9 mouse cellular contexts compared by ENCODE assay signal in the genomic region with DNA sequence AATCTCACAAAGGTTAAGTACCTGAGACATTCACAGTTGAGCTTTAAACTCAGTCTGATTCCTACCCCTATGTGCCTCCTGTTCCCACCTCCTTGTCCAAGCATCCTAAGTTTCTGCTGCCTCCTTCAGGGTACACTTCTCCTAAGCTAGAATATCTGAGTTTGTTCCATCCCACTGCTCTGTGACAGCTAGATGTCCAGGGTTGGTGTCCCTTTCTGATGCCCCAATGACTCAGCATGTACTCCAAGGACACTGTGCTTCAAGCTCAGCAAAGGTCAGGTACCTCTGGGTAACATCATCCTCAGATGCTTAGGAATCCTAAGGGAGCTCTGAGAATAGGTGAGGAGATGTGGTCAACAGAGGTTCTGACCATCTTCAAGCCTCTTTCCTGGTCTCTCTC. TPM values are rescaled to one million over a fixed set of nuclear protein-coding genes. Genes with fewer than 3 reads are reported as not detected.
DNase-seq lines count a peak whose midpoint lies in the region; ATAC-seq and TF ChIP-seq lines count a peak whose summit lies in the region.
"Had no signal": no experiment of that assay in that cellular context is flagged by ENCODE, and none has a peak within 500 bp of the region (broad histone marks: within the 10 kb centered on the region; RNA-seq: fewer than 3 reads in every experiment).

No protein-coding gene starts in this region.

- H3K27me3 ChIP-seq in forebrain, embryonic 10.5 days (ENCODE audit: poor library complexity, severe bottlenecking): no peaks in the 10 kb centered on the region
- H3K27me3 ChIP-seq in forebrain, embryonic 15.5 days: no peaks in the 10 kb centered on the region
- H3K27me3 ChIP-seq in kidney, embryonic 16.5 days (ENCODE audit: insufficient read depth, low read length): no peaks in the 10 kb centered on the region
- H3K27me3 ChIP-seq in liver, embryonic 15.5 days: no peaks in the 10 kb centered on the region
- H3K27me3 ChIP-seq: midbrain, embryonic 15.5 days had no signal

- no peak for DNase-seq in forebrain, embryonic 10.5 days (ENCODE audit: extremely low spot score, low spot score)
- DNase-seq in kidney, postnatal 14 days: no peak
- no peak for DNase-seq in adrenal gland, adult 18-20 months (ENCODE audit: low spot score in 2 of 2)
- DNase-seq in ovary, adult 18-20 months (ENCODE audit: low spot score): no peak

- peaks cover 9% of the 10 kb centered on the region; the same call in 1 of the 2 replicates for H3K4me1 ChIP-seq in forebrain, embryonic 10.5 days
- no peaks in the 10 kb centered on the region for H3K4me1 ChIP-seq in forebrain, embryonic 15.5 days
- H3K4me1 ChIP-seq in kidney, embryonic 16.5 days (ENCODE audit: insufficient read depth, low read length): peaks cover 54% of the 10 kb centered on the region
- peaks cover 30% of the 10 kb centered on the region for H3K4me1 ChIP-seq in embryonic fibroblast, embryonic 13.5 days (ENCODE audit: control insufficient read depth, insufficient read depth, low read length)
- H3K4me1 ChIP-seq in liver, embryonic 15.5 days (replicated peaks): peaks cover 9% of the 10 kb centered on the region; the same call in 1 of the 2 replicates
- H3K4me1 ChIP-seq: midbrain, embryonic 15.5 days had no signal

- H3K4me2 ChIP-seq in forebrain, embryonic 15.5 days (replicated peaks): no peak overlapping the region
- no peak overlapping the region for H3K4me2 ChIP-seq in kidney, embryonic 16.5 days (replicated peaks; ENCODE audit: low read depth, low read length)
- H3K4me2 ChIP-seq in liver, embryonic 15.5 days: no peak overlapping the region
- H3K4me2 ChIP-seq: midbrain, embryonic 15.5 days had no signal

- no peaks in the 10 kb centered on the region for H3K9me3 ChIP-seq in forebrain, embryonic 10.5 days
- no peaks in the 10 kb centered on the region for H3K9me3 ChIP-seq in forebrain, embryonic 15.5 days
- no peaks in the 10 kb centered on the region for H3K9me3 ChIP-seq in kidney, embryonic 16.5 days (ENCODE audit: low read length)
- H3K9me3 ChIP-seq in liver, embryonic 15.5 days (replicated peaks): no peaks in the 10 kb centered on the region
- H3K9me3 ChIP-seq: midbrain, embryonic 15.5 days had no signal

- no peak overlapping the region for H3K4me3 ChIP-seq in forebrain, embryonic 10.5 days
- no peak overlapping the region for H3K4me3 ChIP-seq in forebrain, embryonic 15.5 days
- H3K4me3 ChIP-seq in kidney, embryonic 16.5 days (ENCODE audit: low read length): no peak overlapping the region
- no peak overlapping the region for H3K4me3 ChIP-seq in embryonic fibroblast, embryonic 13.5 days (ENCODE audit: insufficient read depth, low read length)
- H3K4me3 ChIP-seq in liver, embryonic 15.5 days (replicated peaks): no peak overlapping the region
- H3K4me3 ChIP-seq: midbrain, embryonic 15.5 days had no signal

- H3K9ac ChIP-seq in forebrain, embryonic 15.5 days (replicated peaks): no peak overlapping the region
- H3K9ac ChIP-seq in kidney, embryonic 16.5 days (replicated peaks; ENCODE audit: low read length): no peak overlapping the region
- no peak overlapping the region for H3K9ac ChIP-seq in liver, embryonic 15.5 days
- H3K9ac ChIP-seq: midbrain, embryonic 15.5 days had no signal

- ATAC-seq in forebrain, embryonic 15.5 days (replicated peaks): no peak
- no peak for ATAC-seq in kidney, embryonic 16.5 days (ENCODE audit: low FRiP score, low TSS enrichment)
- ATAC-seq in liver, embryonic 15.5 days (ENCODE audit: insufficient read depth): no peak
- ATAC-seq: midbrain, embryonic 15.5 days had no signal

- peaks cover 6% of the 10 kb centered on the region; the same call in 1 of the 2 replicates for H3K36me3 ChIP-seq in forebrain, embryonic 10.5 days (replicated peaks)
- no peaks in the 10 kb centered on the region for H3K36me3 ChIP-seq in forebrain, embryonic 15.5 days
- H3K36me3 ChIP-seq in kidney, embryonic 16.5 days (ENCODE audit: insufficient read depth, low read length): no peaks in the 10 kb centered on the region
- 0 out of 2 replicates have a peak, but pooled peaks cover 5% of the 10 kb centered on the region for H3K36me3 ChIP-seq in liver, embryonic 15.5 days (replicated peaks)
- H3K36me3 ChIP-seq: midbrain, embryonic 15.5 days had no signal

- TF ChIP-seq CTCF in embryonic fibroblast, embryonic 13.5 days (IDR thresholded peaks at IDR 0.05; ENCODE audit: borderline replicate concordance, insufficient read depth, low read length): no peak

- H3K27ac ChIP-seq in forebrain, embryonic 10.5 days: peak overlapping the region; percentile 60; the same call in 1 of the 2 replicates
- no peak overlapping the region for H3K27ac ChIP-seq in forebrain, embryonic 15.5 days (replicated peaks)
- peak overlapping the region; percentile 81 for H3K27ac ChIP-seq in kidney, embryonic 16.5 days (ENCODE audit: low read length)
- peak overlapping the region; percentile 86 for H3K27ac ChIP-seq in embryonic fibroblast, embryonic 13.5 days (ENCODE audit: insufficient read depth, low read length)
- H3K27ac ChIP-seq in liver, embryonic 15.5 days (replicated peaks): 0 out of 2 replicates have a peak overlapping the region, but pooled peaks have one; percentile 17
- H3K27ac ChIP-seq: midbrain, embryonic 15.5 days had no signal

- TF ChIP-seq POLR2A in embryonic fibroblast, embryonic 13.5 days (IDR thresholded peaks at IDR 0.05; ENCODE audit: low read depth, low read length): no peak

RNA-seq across cellular contexts. Expression of a gene that starts 26.4 kb away (rescaled TPM):
- 23.7 and 28.4 TPM in 2 replicates for polyA plus RNA-seq in forebrain, embryonic 10.5 days (2016; fragmentation: Nextera tagmentation; extraction: Ambion mirVana)
- polyA plus RNA-seq in forebrain, embryonic 15.5 days (2015; fragmentation: Nextera tagmentation; extraction: Ambion mirVana): 9.7 and 11.7 TPM in 2 replicates
- polyA plus RNA-seq in kidney, embryonic 16.5 days (2015; fragmentation: Nextera tagmentation; extraction: Ambion mirVana): 50.4 and 54.0 TPM in 2 replicates
- polyA plus RNA-seq in embryonic fibroblast, embryonic 13.5 days (2011; ENCODE audit: insufficient read length, low read depth, missing spikeins): 19.5 and 22.9 TPM in 2 replicates
- polyA plus RNA-seq in liver, embryonic 15.5 days (2015; fragmentation: Nextera tagmentation; extraction: Ambion mirVana): 23.4 and 29.0 TPM in 2 replicates
- total RNA-seq in adrenal gland, adult 18-20 months (2021): 10 to 100 TPM; 34.4 to 39.2 TPM
